Mouse (Mus musculus) MEL (cell line): ENCODE results near the gene Krtap4-8.

Experiments
- CHD1 ChIP-seq: IDR thresholded peaks from 2 replicates; pipeline ENCODE4 v1.6.1; 2012; ENCODE audit warnings: low read depth, mild to moderate bottlenecking, inconsistent platforms, low read length, improper control_type of control experiment
- CTCF ChIP-seq, 3 experiments: IDR thresholded peaks in 2 of 3; conservative IDR thresholded peaks in 1 of 3; 2 replicates each; pipeline ENCODE4 v1.5.1; 2011 to 2012; ENCODE audit warnings: low read length in 3 of 3, low read depth in 2 of 3, mild to moderate bottlenecking in 2 of 3, improper control_type of control experiment in 1 of 3, inconsistent platforms in 1 of 3, mixed read lengths in 1 of 3, moderate library complexity in 1 of 3; ENCODE audit not compliant: control insufficient read depth in 1 of 3, insufficient read depth in 1 of 3, poor library complexity in 1 of 3, severe bottlenecking in 1 of 3
- JUND ChIP-seq: IDR thresholded peaks from 2 replicates; pipeline ENCODE4 v1.6.1; 2011; ENCODE audit warnings: low read depth, mild to moderate bottlenecking, improper control_type of control experiment, low read length
- MYC ChIP-seq: IDR thresholded peaks from 2 replicates; pipeline ENCODE4 v1.6.1; 2011; ENCODE audit warnings: low read depth, mild to moderate bottlenecking, low read length, improper control_type of control experiment, moderate library complexity
- POLR2A ChIP-seq, 2 experiments: IDR thresholded peaks; 2 replicates each; pipeline ENCODE4 v1.6.1; 2011 to 2012; ENCODE audit warnings: low read length in 2 of 2, mild to moderate bottlenecking in 2 of 2, control low read depth in 1 of 2, improper control_type of control experiment in 1 of 2, low read depth in 1 of 2, moderate library complexity in 1 of 2; ENCODE audit not compliant: control insufficient read depth in 1 of 2, insufficient read depth in 1 of 2, poor library complexity in 1 of 2
- POLR2AphosphoS5 ChIP-seq: IDR thresholded peaks from 2 replicates; pipeline ENCODE4 v1.6.1; 2012; ENCODE audit warnings: low read depth, borderline replicate concordance, mild to moderate bottlenecking, inconsistent platforms, low read length, moderate library complexity, mixed read lengths
- SMC3 ChIP-seq: IDR thresholded peaks from 2 replicates; pipeline ENCODE4 v1.6.1; 2011; ENCODE audit warnings: low read depth, low read length, improper control_type of control experiment
- TCF12 ChIP-seq: IDR thresholded peaks from 2 replicates; pipeline ENCODE4 v1.6.1; 2014; ENCODE audit warnings: low read depth, mild to moderate bottlenecking, inconsistent platforms, low read length, improper control_type of control experiment, moderate library complexity

DNA sequence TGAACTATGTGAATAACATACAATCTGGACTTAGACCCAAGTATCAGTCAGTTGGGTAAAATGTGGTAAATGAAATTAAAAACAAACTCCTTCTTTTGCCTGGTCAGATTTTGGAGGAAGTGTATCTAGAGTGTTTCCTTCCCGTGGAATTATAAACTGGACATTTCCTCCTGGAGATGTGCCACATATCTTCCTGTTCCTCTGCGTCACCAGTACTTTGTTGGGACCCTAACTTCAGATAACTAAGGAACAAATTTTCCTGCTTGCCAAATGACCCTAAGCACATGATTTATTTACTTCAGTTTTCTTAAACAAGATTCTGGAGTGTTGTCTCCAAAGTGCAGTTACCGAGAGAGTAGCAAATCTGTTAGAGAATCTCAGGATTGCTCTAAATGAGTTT, 36.5 kb downstream of the Krtap4-8 start:
- no peak for TF ChIP-seq CTCF (IDR thresholded peaks at IDR 0.05 in 2 of 3, conservative IDR thresholded peaks at IDR 0.05 in 1 of 3; ENCODE audit: control insufficient read depth in 1 of 3, insufficient read depth in 1 of 3, low read depth in 2 of 3, low read length in 3 of 3, poor library complexity in 1 of 3, severe bottlenecking in 1 of 3)
- TF ChIP-seq POLR2A (IDR thresholded peaks at IDR 0.05; ENCODE audit: control insufficient read depth in 1 of 2, insufficient read depth in 1 of 2, low read depth in 1 of 2, low read length in 2 of 2, poor library complexity in 1 of 2) = no peak
- no peak for TF ChIP-seq TCF12
- no peak for TF ChIP-seq POLR2AphosphoS5
- TF ChIP-seq JUND = no peak
- no peak for TF ChIP-seq CHD1
- no peak for TF ChIP-seq SMC3
- no peak for TF ChIP-seq MYC
